Mouse (Mus musculus) neural tube, embryonic 15.5 days (tissue): Measurements from ENCODE around the gene Dnajc11. TPM values are rescaled to one million over a fixed set of nuclear protein-coding genes. Genes with fewer than 3 reads are reported as not detected.

ENCODE experiments used
- ATAC-seq: fragments of 200-750 bp; cut with Nextera tagmentation; 2 replicates; pipeline ENCODE4 v1.8.0; 2017; ENCODE audit warnings: mild to moderate bottlenecking, moderate TSS enrichment, moderate library complexity; ENCODE audit not compliant: low FRiP score
- H3K27ac ChIP-seq: fragments of 300-500 bp; sonication (generic); replicated peaks from 2 replicates; pipeline ENCODE4 v1.5.1; 2015; ENCODE audit warnings: mild to moderate bottlenecking, inconsistent platforms
- H3K27me3 ChIP-seq: fragments of 300-500 bp; sonication (generic); replicated peaks from 2 replicates; pipeline ENCODE4 v1.6.1; 2015; ENCODE audit warnings: inconsistent platforms
- H3K36me3 ChIP-seq: fragments of 300-500 bp; sonication (generic); 2 replicates; pipeline ENCODE4 v1.6.1; 2015; ENCODE audit warnings: inconsistent platforms
- H3K4me1 ChIP-seq: fragments of 300-500 bp; sonication (generic); 2 replicates; pipeline ENCODE4 v1.6.1; 2015; ENCODE audit warnings: inconsistent platforms
- H3K4me2 ChIP-seq: fragments of 300-500 bp; sonication (generic); 2 replicates; pipeline ENCODE4 v1.6.1; 2015; ENCODE audit warnings: inconsistent platforms, mild to moderate bottlenecking, moderate library complexity
- H3K4me3 ChIP-seq: fragments of 300-500 bp; sonication (generic); replicated peaks from 2 replicates; pipeline ENCODE4 v1.5.1; 2015; ENCODE audit warnings: mild to moderate bottlenecking, inconsistent platforms
- H3K9ac ChIP-seq: fragments of 300-500 bp; sonication (generic); replicated peaks from 2 replicates; pipeline ENCODE4 v1.6.1; 2015; ENCODE audit warnings: mild to moderate bottlenecking, inconsistent platforms
- H3K9me3 ChIP-seq: fragments of 300-500 bp; sonication (generic); replicated peaks from 2 replicates; pipeline ENCODE4 v1.6.1; 2016; ENCODE audit warnings: inconsistent platforms
- WGBS: fragments of 180-500 bp; shearing (Covaris S2); methylation state at CpG from one replicate; pipeline ENCODE4 v1.1.7; 2015; ENCODE audit warnings: mixed read lengths; 5-methylcytosine and 5-hydroxymethylcytosine counted together
- polyA plus RNA-seq: library from polyadenylated mRNA; unstranded; fragments of >200 nt; fragmentation: Nextera tagmentation; extraction: Ambion mirVana; gene quantifications from 2 replicates; pipeline ENCODE4 v1.2.1, GENCODE M21; 2015

Dnajc11 gene
- polyA plus RNA-seq, 1 experiment from 2014 or later: 82.6 TPM

DNA sequence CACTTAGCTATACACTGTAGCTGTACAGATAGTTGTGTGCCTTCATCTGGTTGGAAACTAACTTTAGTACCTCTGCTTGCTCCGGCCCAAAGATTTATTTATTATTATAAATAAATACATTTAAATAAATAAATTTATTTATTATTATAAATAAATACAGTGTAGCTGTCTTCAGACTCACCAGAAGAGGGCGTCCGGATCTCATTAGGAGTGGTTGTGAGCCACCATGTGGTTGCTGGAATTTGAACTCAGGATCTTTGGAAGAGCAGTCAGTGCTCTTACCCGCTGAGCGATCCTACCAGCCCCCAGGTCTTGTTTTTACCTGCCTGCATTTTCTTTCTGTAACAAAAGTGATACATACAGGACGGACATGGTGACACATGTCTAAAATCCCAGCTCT lies 72.6 kb downstream of the Dnajc11 start:
- H3K9me3 ChIP-seq: no peaks in the 10 kb centered on the region
- 85% methylated on average over 6 of the region's 6 CpGs for WGBS

DNA sequence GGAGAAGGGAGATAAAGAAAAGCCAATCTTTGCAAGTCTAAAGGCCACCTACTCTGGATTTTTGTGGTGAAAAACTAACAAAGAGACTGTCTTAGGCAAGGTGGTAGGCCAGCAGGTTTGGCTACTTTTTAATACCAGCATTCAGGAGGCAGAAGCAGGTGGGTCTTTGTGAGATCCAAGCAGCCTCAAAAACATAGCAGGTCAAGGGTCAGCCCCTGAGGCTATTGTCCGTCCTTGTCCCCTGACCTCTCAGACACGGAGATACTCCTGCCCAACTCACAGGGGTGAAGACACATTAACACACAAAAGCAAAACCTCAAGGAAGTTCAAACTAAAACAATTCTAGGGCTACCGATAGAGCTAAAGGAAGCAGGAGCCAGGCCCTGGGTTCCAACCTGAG lies 73.3 kb downstream of the Dnajc11 start:
- no peak overlapping the region for H3K27ac ChIP-seq
- H3K9me3 ChIP-seq: no peaks in the 10 kb centered on the region
- no peaks in the 10 kb centered on the region for H3K36me3 ChIP-seq
- no peak overlapping the region for H3K4me3 ChIP-seq
- peaks cover 39% of the 10 kb centered on the region for H3K4me1 ChIP-seq
- H3K27me3 ChIP-seq: peaks cover 34% of the 10 kb centered on the region
- WGBS: 19% methylated on average over 3 of the region's 3 CpGs
- ATAC-seq: no peak
- no peak overlapping the region for H3K4me2 ChIP-seq
- H3K9ac ChIP-seq: no peak overlapping the region

More for the DNA sequence above, 72.6 kb downstream of the Dnajc11 start:
- Histone ChIP-seq H3K27ac (no peak overlapping the region), H3K4me1 (peaks cover 32% of the 10 kb centered on the region), H3K4me3 (no peak overlapping the region), H3K36me3 (no peaks in the 10 kb centered on the region), H3K4me2 (no peak overlapping the region), H3K9ac (no peak overlapping the region), H3K27me3 (peaks cover 29% of the 10 kb centered on the region)
- ATAC-seq: no peak

GRCm38 (mm10) chr4:152007481-152008147 lies 74.1 kb downstream of the Dnajc11 start:
- 0 out of 2 replicates have a peak overlapping the region, but pooled peaks have one; percentile 66 for H3K9ac ChIP-seq
- H3K4me2 ChIP-seq: peak overlapping the region; percentile 100
- peaks cover 42% of the 10 kb centered on the region for H3K4me1 ChIP-seq
- no peak for ATAC-seq
- peak overlapping the region; percentile 85 for H3K4me3 ChIP-seq
- H3K27me3 ChIP-seq: peaks cover 34% of the 10 kb centered on the region
- peak overlapping the region; percentile 87 for H3K27ac ChIP-seq
- H3K36me3 ChIP-seq: peaks cover 7% of the 10 kb centered on the region
- 8% methylated on average over 8 of the region's 8 CpGs for WGBS
- H3K9me3 ChIP-seq: no peaks in the 10 kb centered on the region

GRCm38 (mm10) chr4:152008148-152008500 lies 74.6 kb downstream of the Dnajc11 start:
- peak overlapping the region; percentile 100 for H3K4me2 ChIP-seq
- peak overlapping the region; percentile 85 for H3K4me3 ChIP-seq
- peak overlapping the region; percentile 66 for H3K9ac ChIP-seq
- peak overlapping the region; percentile 87 for H3K27ac ChIP-seq
- H3K36me3 ChIP-seq: peaks cover 7% of the 10 kb centered on the region
- no peaks in the 10 kb centered on the region for H3K9me3 ChIP-seq
- WGBS: under 1% methylated on average over 14 of the region's 14 CpGs
- 0 out of 2 replicates have a peak, but pooled peaks have one; percentile 14 for ATAC-seq
- H3K4me1 ChIP-seq: peaks cover 42% of the 10 kb centered on the region
- H3K27me3 ChIP-seq: peaks cover 34% of the 10 kb centered on the region

GRCm38 (mm10) chr4:152008622-152009075 lies 75.2 kb downstream of the Dnajc11 start, which contains the start of gene Klhl21:
Gene Klhl21 (plus strand): TSS chr4:152008803.
- H3K4me3 ChIP-seq: peak within 1 kb of the TSS; percentile 85
- H3K4me2 ChIP-seq: peak within 1 kb of the TSS; percentile 100
- peak within 1 kb of the TSS; percentile 87 for H3K27ac ChIP-seq
- H3K36me3 ChIP-seq: peaks cover 7% of the 10 kb centered on the region
- WGBS: under 1% methylated on average over 45 of the region's 45 CpGs
- H3K9me3 ChIP-seq: no peaks in the 10 kb centered on the region
- H3K9ac ChIP-seq: peak within 1 kb of the TSS; percentile 66
- H3K4me1 ChIP-seq: peaks cover 42% of the 10 kb centered on the region
- peaks cover 34% of the 10 kb centered on the region for H3K27me3 ChIP-seq
- ATAC-seq: peak; percentile 91

DNA sequence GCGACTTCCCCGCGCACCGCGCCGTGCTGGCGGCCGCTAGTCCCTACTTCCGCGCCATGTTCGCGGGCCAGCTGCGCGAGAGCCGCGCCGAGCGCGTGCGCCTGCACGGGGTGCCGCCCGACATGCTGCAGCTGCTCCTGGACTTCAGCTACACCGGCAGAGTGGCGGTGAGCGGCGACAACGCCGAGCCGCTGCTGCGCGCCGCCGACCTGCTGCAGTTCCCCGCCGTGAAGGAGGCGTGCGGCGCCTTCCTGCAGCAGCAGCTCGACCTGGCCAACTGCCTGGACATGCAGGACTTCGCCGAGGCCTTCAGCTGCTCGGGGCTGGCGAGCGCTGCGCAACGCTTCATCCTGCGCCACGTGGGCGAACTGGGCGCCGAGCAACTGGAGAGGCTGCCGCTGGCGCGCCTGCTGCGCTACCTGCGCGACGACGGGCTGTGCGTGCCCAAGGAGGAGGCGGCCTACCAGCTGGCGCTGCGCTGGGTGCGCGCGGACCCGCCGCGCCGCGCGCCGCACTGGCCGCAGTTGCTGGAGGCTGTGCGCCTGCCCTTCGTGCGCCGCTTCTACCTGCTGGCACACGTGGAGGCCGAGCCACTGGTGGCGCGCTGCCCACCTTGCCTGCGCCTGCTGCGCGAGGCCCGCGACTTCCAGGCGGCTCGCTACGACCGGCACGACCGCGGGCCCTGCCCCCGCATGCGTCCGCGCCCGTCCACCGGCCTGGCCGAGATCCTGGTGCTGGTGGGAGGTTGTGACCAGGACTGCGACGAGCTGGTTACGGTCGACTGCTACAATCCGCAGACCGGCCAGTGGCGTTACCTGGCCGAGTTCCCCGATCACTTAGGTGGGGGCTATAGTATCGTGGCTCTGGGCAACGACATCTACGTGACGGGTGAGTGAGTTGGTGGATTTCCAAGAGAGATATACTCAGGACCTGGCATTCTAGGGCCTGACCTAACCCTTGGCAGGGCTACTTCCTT lies 75.9 kb downstream of the Dnajc11 start:
- peak overlapping the region; percentile 100 for H3K4me2 ChIP-seq
- H3K4me3 ChIP-seq: peak overlapping the region; percentile 85
- peak; percentile 78 for ATAC-seq
- WGBS: under 1% methylated on average over 109 of the region's 115 CpGs
- no peaks in the 10 kb centered on the region for H3K9me3 ChIP-seq
- H3K27ac ChIP-seq: peak overlapping the region; percentile 87
- peaks cover 42% of the 10 kb centered on the region for H3K4me1 ChIP-seq
- peaks cover 34% of the 10 kb centered on the region for H3K27me3 ChIP-seq
- H3K36me3 ChIP-seq: peaks cover 14% of the 10 kb centered on the region
- peak overlapping the region; percentile 66 for H3K9ac ChIP-seq

DNA sequence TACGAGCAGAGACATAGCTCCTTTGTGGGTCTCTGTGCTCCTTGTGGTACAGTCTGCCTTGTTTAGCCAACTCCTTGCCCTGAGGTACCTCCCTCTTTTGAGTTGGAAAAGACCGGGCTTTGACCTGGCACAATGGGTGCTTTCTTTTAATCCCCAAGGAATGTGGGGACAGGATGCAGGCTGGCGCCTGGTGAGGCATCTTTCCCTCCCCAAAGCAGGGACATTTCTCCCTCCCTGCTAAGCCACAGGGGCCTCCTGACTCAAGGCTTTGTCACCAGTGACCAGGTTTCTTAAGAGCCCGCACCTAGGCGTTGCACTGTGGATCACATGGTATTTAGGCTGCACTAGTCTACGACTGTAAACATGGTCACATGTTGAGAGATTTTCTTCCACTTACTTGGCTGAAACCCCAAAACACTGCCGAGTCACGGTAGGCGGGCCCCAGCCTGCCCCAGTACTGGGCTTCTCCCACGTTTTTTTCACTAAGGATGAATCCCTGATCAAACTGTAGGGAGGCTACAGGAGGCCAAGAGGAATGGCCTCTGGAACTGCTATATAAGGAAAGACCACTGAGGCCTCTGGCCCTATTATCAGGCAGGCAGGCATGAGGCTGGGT lies 76.7 kb downstream of the Dnajc11 start:
- Histone ChIP-seq H3K27me3 (peaks cover 34% of the 10 kb centered on the region), H3K4me1 (peaks cover 42% of the 10 kb centered on the region), H3K27ac (0 out of 2 replicates have a peak overlapping the region, but pooled peaks have one; percentile 28), H3K9me3 (no peaks in the 10 kb centered on the region), H3K36me3 (peaks cover 22% of the 10 kb centered on the region), H3K9ac (peak overlapping the region; percentile 66), H3K4me2 (peak overlapping the region; percentile 100), H3K4me3 (peak overlapping the region; percentile 85)
- ATAC-seq: no peak
- 6% methylated on average over 10 of the region's 10 CpGs for WGBS

- no peaks in the 10 kb centered on the region for H3K9me3 ChIP-seq
- ATAC-seq: no peak
- 13% methylated on average over 13 of the region's 13 CpGs for whole genome bisulfite sequencing
- H3K4me3 ChIP-seq: peak overlapping the region; percentile 85
- peaks cover 42% of the 10 kb centered on the region for H3K4me1 ChIP-seq
- no peak overlapping the region for H3K27ac ChIP-seq
- H3K27me3 ChIP-seq: peaks cover 34% of the 10 kb centered on the region
- H3K4me2 ChIP-seq: peak overlapping the region; percentile 100
- H3K9ac ChIP-seq: peak overlapping the region; percentile 66
- peaks cover 27% of the 10 kb centered on the region for H3K36me3 ChIP-seq
Measured at GRCm38 (mm10) chr4:152010707-152011134, 77.2 kb downstream of the Dnajc11 start.

DNA sequence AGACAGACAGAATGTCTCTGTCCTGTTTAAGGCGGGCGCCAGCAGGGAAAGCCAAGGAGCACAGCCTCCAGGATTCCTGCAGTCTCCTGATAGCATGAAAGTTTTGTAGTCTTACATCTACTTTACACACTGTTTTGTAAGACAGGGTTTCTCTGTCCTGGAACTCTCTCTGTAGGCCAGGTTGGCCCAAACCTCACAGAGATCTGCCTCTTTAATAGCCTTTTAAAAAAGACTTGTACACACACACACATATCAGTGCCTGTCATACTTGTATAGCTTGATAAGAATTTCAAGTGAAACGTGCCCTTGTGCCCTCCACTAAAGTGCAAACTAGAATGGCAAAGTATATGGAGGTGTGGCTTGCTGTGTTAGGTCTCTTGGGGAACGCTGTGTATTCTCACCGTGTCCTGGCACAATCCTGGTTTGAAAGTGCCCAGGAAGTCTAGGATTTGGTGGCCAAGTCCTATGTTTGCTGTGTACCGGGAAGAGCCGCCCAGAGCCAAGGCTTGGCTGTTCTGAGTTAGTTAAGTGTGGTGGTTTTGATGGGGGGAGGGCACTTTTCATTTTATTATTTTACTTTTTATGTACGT lies 77.8 kb downstream of the Dnajc11 start:
- WGBS: 84% methylated on average over 8 of the region's 8 CpGs
- no peak overlapping the region for H3K27ac ChIP-seq
- peaks cover 42% of the 10 kb centered on the region for H3K4me1 ChIP-seq
- no peak for ATAC-seq
- no peaks in the 10 kb centered on the region for H3K9me3 ChIP-seq
- H3K4me2 ChIP-seq: peak overlapping the region; percentile 100
- H3K27me3 ChIP-seq: peaks cover 33% of the 10 kb centered on the region
- peaks cover 31% of the 10 kb centered on the region for H3K36me3 ChIP-seq
- H3K9ac ChIP-seq: no peak overlapping the region
- H3K4me3 ChIP-seq: peak overlapping the region; percentile 85

- peaks cover 42% of the 10 kb centered on the region for H3K4me1 ChIP-seq
- peaks cover 34% of the 10 kb centered on the region for H3K36me3 ChIP-seq
- no peak overlapping the region for H3K27ac ChIP-seq
- ATAC-seq: no peak
- peaks cover 25% of the 10 kb centered on the region for H3K27me3 ChIP-seq
- no peaks in the 10 kb centered on the region for H3K9me3 ChIP-seq
- H3K4me3 ChIP-seq: no peak overlapping the region
- no peak overlapping the region for H3K4me2 ChIP-seq
- no peak overlapping the region for H3K9ac ChIP-seq
- WGBS: 92% methylated on average over 16 of the region's 16 CpGs
Measured at GRCm38 (mm10) chr4:152012109-152012508, 78.6 kb downstream of the Dnajc11 start.
